Mouse (Mus musculus) urinary bladder, adult 2 months (tissue): ENCODE data around the gene Clasrp. TPM values are rescaled to one million over a fixed set of nuclear protein-coding genes. Genes with fewer than 3 reads are reported as not detected.
"Not testable (repeated sequence)": the region's sequence is repeated elsewhere in the genome, so short reads cannot be mapped to it uniquely, and the experiment has no call there.

Experiments
- DNase-seq: peaks from one replicate; pipeline ENCODE4 v3.0.0; 2022; ENCODE audit warnings: low spot score
- polyA plus RNA-seq: library from polyadenylated mRNA; depleted of rRNA; stranded (reverse); fragments of >200 nt; gene quantifications from 2 replicates; pipeline ENCODE4 v1.2.3, GENCODE M21; 2012

Gene Clasrp
- polyA plus RNA-seq, 1 experiment, result 76.5 TPM

- no peak for DNase-seq
Measured at GRCm38 (mm10) chr7:19609641-19610332, 5.5 kb upstream of the Clasrp start.

DNA sequence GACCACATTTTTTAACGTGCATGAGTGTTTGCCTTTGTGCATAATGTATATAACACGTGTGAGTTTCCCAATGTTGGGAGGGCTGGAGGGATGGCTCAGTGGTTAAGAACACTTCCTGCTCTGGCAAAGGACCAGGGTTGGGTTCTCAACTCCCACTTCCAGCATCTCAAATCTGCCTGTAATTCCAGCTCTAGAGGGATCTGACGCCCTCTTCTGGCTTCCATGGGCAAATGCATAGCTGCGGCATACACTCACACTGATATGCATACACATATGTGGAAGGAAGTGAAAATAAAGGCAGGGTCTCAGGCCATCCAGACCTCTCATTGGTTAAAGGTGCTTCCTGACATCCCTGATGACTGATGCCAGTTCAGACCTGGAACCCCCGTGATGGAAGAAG is 3.0 kb upstream of the Clasrp start:
- DNase-seq, result no peak

DNA sequence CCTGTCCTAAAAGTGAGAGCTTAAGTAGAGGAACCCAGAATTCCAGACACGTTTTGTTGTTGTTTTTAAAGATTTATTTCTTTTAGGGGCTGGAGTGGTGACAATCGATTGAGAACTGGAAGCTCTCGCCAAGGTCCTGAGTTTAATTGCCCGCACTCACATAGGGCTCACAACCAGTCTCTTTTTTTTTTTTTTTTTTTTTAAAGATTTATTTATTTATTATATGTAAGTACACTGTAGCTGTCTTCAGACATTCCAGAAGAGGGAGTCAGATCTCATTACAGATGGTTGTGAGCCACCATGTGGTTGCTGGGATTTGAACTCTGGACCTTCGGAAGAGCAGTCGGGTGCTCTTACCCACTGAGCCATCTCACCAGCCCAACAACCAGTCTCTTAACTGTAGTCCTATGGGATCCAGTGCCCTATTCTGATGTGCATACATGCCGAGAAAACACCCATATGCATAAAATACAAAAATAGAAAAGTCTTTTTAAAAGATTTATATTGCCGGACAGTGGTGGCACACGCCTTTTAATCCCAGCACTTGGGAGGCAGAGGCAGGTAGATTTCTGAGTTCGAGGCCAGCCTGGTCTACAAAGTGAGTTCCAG is 424 bp upstream of the Clasrp start:
- not testable (repeated sequence) for DNase-seq

GRCm38 (mm10) chr7:19603055-19603454 is 1.2 kb downstream of the Clasrp start:
- no peak for DNase-seq

DNA sequence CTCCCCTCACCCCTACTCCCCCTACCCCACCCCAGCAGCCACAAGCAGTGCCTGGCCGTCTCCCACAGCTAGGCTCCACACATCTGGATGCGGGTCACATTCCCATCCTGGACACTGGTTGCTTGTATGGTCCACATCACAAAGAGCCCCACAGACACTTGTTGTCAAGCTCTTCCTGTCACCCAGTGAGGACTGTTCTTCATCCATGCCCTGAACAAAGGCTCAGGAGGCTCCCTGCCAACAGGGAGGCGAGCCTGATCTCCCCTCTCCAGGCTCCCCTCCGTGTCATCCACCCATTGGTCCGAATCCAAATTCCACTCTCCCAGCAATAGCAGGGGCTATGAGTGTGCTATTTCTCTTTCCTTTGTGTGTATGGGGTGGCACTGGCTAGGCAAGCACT is 3.7 kb downstream of the Clasrp start:
- no peak for DNase-seq

GRCm38 (mm10) chr7:19593061-19593730 is 11.1 kb downstream of the Clasrp start:
- DNase-seq, result no peak

DNA sequence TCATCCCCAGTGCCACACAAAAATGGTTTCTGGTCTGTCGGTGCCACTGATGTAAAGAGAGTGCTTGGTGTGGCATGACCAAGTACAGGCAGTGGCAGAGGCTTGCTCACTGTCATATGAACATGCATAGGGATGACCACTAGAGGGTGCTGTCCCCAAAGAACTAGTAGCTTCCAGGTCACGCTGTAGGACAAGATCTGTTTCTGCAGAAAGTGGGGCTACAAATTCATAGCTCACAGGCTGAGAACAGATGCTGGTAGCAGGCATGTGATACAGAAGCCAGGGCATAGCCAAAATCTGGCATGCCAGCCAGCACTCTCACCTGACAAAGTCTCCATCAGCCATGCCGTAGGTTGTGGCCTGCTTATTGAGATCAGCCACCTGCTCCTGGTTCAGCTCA is 14.4 kb downstream of the Clasrp start:
- no peak for DNase-seq

GRCm38 (mm10) chr7:19589207-19589606 is 15.1 kb downstream of the Clasrp start:
- DNase-seq, result no peak

DNA sequence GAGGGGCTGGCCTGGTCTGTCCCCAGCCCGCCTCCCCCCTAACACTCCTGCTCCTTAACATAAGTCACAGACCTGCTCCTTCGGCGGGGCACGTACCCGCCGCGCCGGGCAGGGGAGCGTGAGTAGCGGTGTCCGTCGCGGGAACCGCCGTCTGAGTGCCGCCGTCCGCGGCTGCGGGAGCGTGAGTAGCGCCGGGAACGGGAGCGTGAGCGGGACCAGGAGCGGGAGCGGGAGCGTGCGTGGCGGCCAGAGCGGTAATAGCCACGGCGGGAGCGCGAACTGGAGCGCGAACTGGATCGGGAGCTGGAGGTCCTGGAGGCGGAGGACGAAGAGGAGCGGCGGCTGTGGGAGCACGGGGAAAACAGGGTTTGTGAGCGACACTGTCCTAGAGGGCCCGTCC is 18.0 kb downstream of the Clasrp start:
- no peak for DNase-seq

GRCm38 (mm10) chr7:19580634-19581033 is 23.7 kb downstream of the Clasrp start:
- peak; percentile 63 for DNase-seq

GRCm38 (mm10) chr7:19579751-19580150 is 24.5 kb downstream of the Clasrp start:
- no peak for DNase-seq

DNA sequence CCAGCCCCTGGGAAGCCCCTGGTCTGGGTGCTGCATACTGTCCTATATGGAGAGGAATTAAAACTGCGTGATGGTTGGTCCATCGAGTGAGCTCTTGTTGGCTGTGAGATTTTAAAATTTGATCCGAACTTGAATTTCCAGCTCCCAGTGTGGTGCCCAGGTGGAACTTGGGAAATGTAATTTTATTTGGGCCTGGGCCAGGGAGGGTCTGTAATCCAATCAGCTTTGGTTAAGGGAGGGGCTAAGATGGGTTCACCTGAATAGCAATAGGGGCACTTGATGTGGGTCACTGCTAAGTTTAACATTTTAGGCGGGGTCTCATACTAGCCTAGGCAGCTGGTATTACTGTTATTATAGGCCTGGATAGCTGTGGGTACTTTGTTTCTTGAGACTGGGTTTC is 25.9 kb downstream of the Clasrp start:
- no peak for DNase-seq

- no peak for DNase-seq
Measured at GRCm38 (mm10) chr7:19577877-19578414, 26.3 kb downstream of the Clasrp start.

DNA sequence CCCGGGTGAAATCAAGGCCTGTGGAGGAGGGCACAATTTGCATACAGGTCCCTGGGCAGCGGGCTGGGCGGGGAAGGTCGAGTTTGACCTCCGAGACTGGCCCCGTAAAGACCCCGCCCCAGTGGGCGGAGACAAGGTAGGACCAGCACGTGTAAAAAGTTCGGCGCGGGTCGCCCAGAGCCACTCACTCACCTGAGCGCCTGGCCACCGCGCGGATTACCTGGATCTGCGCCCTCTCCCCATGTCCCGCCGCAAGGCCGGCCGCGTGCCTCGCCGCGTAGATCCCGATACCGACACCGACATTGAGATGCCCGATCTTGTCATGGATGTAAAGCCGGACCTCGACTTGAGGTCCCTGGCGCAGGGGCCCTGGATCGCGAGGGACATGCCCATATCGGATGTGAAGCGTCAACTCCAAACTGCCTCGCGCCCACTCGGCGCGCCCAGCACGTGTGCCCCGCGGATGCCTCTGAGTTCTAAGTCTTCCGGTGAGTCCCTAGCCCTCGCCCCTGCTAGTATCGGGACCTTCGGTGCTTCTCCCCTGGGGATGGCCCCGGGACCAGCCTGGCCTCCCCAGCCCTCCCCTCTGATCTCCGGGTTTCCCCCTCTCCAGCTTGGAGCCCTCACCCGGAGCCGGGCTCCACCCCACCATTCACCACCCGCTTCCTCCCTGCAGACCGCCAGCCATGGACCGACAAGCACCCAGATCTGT is 27.0 kb downstream of the Clasrp start, which contains the start of the genes Zfp296 and Gemin7:
Zfp296 (plus strand) TSS at position 147 of the 712 bp plus-strand sequence.
Gemin7 (minus strand) TSS at position 455 of the 712 bp plus-strand sequence.
- peak; percentile 53 for DNase-seq

- no peak for DNase-seq
Measured at GRCm38 (mm10) chr7:19575559-19575958, 28.7 kb downstream of the Clasrp start.

DNA sequence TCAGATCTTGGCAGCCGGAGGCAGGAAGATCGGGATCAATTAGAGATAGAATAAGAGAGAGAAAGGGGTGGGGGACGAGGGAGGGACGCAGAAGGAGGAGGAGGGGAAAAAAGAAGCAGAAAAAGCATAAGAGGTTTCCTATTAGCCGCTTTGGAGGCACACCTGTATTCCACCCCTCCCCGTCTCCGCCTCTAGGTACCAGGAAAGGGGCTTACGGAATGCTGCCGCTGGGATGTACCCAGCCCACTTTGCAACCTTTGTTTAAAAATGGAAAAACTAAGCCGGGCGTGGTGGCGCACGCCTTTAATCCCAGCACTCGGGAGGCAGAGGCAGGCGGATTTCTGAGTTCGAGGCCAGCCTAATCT is 30.5 kb downstream of the Clasrp start:
- no peak for DNase-seq

- DNase-seq, result peak; percentile 86
Measured at GRCm38 (mm10) chr7:19572926-19573775, 31.1 kb downstream of the Clasrp start.

GRCm38 (mm10) chr7:19569647-19570046 is 34.6 kb downstream of the Clasrp start:
- DNase-seq, result no peak

- DNase-seq, result no peak
Measured at GRCm38 (mm10) chr7:19567426-19567825, 36.9 kb downstream of the Clasrp start.

- DNase-seq, result no peak
Measured at GRCm38 (mm10) chr7:19565803-19566202, 38.5 kb downstream of the Clasrp start.

DNA sequence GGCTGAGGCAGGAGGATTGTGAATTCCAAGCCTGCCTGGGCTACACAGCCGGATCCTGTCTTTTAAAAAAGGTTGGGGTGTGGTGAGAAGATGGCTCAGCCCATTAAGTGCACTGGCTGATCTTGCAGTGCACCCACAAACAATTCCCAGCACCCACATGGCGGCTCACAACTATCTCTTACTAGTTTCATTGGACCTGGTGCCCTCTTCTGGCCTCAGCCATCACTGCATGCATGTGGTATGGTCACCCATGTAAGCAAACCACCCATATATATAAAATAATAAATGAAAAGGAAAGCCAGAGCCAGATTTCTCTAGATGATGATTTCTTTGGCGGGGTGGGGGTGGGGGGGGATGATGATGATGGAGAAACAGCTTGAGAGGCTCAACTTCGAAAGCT is 39.8 kb downstream of the Clasrp start:
- no peak for DNase-seq
